ENCODE assay signal across 11 mouse cellular contexts in genomic region chr2:52034601-52035000, GRCm38 (mm10).
"Had no signal": no experiment of that assay in that cellular context is flagged by ENCODE, and none has a peak within 500 bp of the region (broad histone marks: within the 10 kb centered on the region; RNA-seq: fewer than 3 reads in every experiment).

No protein-coding gene starts in this region.

- DNase-seq: kidney, adult 18-20 months; kidney, adult 9 months; kidney, postnatal 14 days; kidney, postnatal 4 days; liver, postnatal 0 days; lung, embryonic 14.5 days; thymus, adult 18-20 months; thymus, postnatal 36 days had no signal

- ATAC-seq: intestine, embryonic 16.5 days; liver, postnatal 0 days; lung, postnatal 0 days; midbrain, embryonic 13.5 days had no signal
